Mouse (Mus musculus): ENCODE data around the gene Tectb. TPM values are rescaled to one million over a fixed set of nuclear protein-coding genes. Genes with fewer than 3 reads are reported as not detected.
A peak's percentile ranks its signal among the peaks of the same experiment; 100 is the strongest.

Gene Tectb
- total and polyA plus RNA-seq, 2 experiments = 0.07 to 0.18 TPM

DNA sequence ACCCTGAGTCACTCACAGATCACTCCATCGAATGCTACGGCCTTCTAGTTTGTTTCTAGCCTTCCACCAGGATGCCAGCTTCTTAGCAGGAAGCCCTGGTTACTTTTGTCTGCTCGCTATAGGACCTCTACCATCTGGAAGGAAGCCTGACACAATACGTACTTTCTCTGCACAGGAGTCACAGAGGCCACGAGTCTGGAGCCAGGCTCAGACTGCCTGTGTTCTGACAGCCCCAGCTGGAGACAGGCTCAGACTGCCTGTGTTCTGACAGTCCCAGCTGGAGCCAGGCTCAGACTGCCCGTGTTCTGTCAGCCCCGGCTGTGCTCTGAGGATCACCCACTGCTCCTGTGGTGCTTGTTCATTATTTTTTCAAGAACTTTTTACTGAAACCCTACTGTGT lies 42.6 kb upstream of the Tectb start:
- WGBS = 57% methylated on average over 7 of the region's 7 CpGs
- H3K27ac ChIP-seq (replicated peaks; ENCODE audit: insufficient read depth, low read depth, low read length) = no peak overlapping the region

DNA sequence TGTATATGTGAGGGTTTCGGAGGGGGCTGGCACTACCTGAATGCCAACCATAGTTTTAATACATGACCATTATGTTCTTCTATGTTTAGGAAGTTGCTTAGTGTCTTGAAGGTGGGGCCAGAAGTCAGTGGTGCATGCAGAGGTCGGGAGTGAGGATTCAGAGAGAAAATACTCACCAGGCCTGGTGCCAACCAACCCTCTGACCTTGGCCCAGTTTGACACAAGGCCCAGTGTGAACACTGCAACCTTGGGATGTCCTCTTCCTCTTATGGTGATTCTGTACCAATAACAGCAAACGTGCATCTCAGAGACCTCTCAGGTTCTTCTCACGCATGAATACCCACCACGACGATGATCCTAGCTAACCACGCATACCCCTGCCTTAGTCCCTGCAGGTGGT lies 42.0 kb upstream of the Tectb start:
- peak; percentile 65 for DNase-seq (ENCODE audit: extremely low read depth, low read depth, low spot score)
- Histone ChIP-seq H3K79me2 (ENCODE audit: control insufficient read depth, insufficient read depth, low read length) (no peaks in the 10 kb centered on the region), H3K36me3 (ENCODE audit: control insufficient read depth, insufficient read depth, low read length) (no peaks in the 10 kb centered on the region), H3K27ac (replicated peaks; ENCODE audit: insufficient read depth, low read depth, low read length) (peak overlapping the region; percentile 58; the same call in 1 of the 2 replicates), H3K4me3 (ENCODE audit: insufficient read depth, low read depth, low read length) (no peak overlapping the region), H3K27me3 (ENCODE audit: control insufficient read depth, insufficient read depth, low read length) (no peaks in the 10 kb centered on the region), H3K9ac (ENCODE audit: low read depth, low read length) (no peak overlapping the region), H3K4me1 (ENCODE audit: control insufficient read depth, insufficient read depth, low read length) (peaks cover 15% of the 10 kb centered on the region)
- WGBS = 68% methylated on average over 7 of the region's 7 CpGs
- TF ChIP-seq CTCF (IDR thresholded peaks at IDR 0.05; ENCODE audit: low read depth, low read length) (no peak), POLR2A (IDR thresholded peaks at IDR 0.05; ENCODE audit: extremely low read depth, insufficient read depth, low read length) (no peak)

More for the DNA sequence above, 42.6 kb upstream of the Tectb start:
- no peaks in the 10 kb centered on the region for H3K36me3 ChIP-seq (ENCODE audit: control insufficient read depth, insufficient read depth, low read length)
- no peak for DNase-seq (ENCODE audit: extremely low read depth, low read depth, low spot score)
- peaks cover 14% of the 10 kb centered on the region for H3K4me1 ChIP-seq (ENCODE audit: control insufficient read depth, insufficient read depth, low read length)
- H3K9ac ChIP-seq (ENCODE audit: low read depth, low read length) = no peak overlapping the region
- H3K4me3 ChIP-seq (ENCODE audit: insufficient read depth, low read depth, low read length) = no peak overlapping the region
- no peaks in the 10 kb centered on the region for H3K27me3 ChIP-seq (ENCODE audit: control insufficient read depth, insufficient read depth, low read length)
- no peaks in the 10 kb centered on the region for H3K79me2 ChIP-seq (ENCODE audit: control insufficient read depth, insufficient read depth, low read length)
- no peak for TF ChIP-seq CTCF (IDR thresholded peaks at IDR 0.05; ENCODE audit: low read depth, low read length)
- no peak for TF ChIP-seq POLR2A (IDR thresholded peaks at IDR 0.05; ENCODE audit: extremely low read depth, insufficient read depth, low read length)

DNA sequence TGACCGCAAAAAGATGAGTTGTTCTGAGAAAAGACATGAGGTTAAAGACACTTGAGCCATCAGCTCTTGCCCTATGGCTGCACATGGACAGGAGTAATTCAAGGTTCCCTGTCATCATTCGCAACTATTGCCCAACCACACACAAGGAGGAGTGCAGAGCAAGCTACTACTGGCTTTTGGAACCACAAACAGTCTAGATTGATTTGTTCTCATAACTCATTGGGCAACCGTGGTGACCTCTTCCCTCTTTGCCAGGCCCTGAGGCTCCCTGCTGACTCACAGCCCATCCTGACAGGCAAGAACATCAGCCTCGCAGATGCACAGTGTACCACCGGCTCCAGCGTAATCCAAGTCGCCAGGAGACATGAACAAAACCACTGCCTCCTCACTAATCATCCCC lies 41.2 kb upstream of the Tectb start:
- Histone ChIP-seq H3K27ac (replicated peaks; ENCODE audit: insufficient read depth, low read depth, low read length) (peak overlapping the region; percentile 58), H3K79me2 (ENCODE audit: control insufficient read depth, insufficient read depth, low read length) (no peaks in the 10 kb centered on the region), H3K27me3 (ENCODE audit: control insufficient read depth, insufficient read depth, low read length) (no peaks in the 10 kb centered on the region), H3K4me3 (ENCODE audit: insufficient read depth, low read depth, low read length) (no peak overlapping the region), H3K36me3 (ENCODE audit: control insufficient read depth, insufficient read depth, low read length) (no peaks in the 10 kb centered on the region), H3K4me1 (ENCODE audit: control insufficient read depth, insufficient read depth, low read length) (peaks cover 15% of the 10 kb centered on the region), H3K9ac (ENCODE audit: low read depth, low read length) (no peak overlapping the region)
- no peak for TF ChIP-seq CTCF (IDR thresholded peaks at IDR 0.05; ENCODE audit: low read depth, low read length)
- TF ChIP-seq POLR2A (IDR thresholded peaks at IDR 0.05; ENCODE audit: extremely low read depth, insufficient read depth, low read length) = no peak
- DNase-seq (ENCODE audit: extremely low read depth, low read depth, low spot score) = peak; percentile 99
- 27% methylated on average over 7 of the region's 7 CpGs for WGBS

DNA sequence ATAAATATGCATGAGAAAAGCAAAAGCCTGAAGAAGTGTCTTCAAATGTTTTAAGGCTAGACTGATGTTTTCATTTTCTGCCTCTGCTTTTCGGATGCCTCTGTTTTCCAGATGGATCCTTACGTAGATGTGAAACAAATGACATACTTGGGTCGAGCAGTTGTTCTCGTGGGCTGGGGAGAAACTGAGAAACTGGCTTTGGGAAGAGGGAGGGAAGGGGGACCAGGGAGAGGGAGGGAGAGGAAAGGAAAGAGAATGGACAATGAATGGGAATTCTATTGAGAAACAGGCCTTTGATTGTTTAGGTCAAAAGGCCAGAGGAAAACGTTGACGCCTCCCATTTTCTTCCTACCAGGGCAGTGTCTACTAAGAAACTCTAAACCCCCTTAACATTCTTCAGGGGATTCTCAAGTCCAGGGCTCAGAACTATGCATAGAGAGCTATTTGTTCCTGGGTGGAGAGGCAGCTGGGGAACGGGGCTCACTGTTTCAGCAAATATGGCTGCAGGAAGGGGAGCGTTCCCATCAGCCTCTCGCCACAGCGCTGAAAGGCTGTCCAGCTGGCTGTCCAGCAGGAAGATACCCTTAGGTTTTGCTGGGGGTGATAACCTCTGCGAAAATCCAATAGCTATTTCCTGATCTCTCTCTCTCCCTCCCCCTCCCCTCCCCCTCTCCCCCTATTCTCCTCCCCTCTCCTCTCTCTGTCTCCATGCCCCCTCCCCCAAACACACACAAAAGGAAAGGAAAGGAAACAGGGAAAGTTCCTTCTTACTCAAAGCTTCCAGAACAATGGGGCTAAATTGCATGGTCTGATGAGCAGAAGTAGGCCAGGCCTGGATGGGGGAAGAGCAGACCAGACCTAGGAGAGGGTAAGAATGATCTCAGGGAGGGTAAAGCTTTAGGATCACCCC lies 36.9 kb upstream of the Tectb start:
- H3K4me1 ChIP-seq (ENCODE audit: control insufficient read depth, insufficient read depth, low read length) = peaks cover 30% of the 10 kb centered on the region
- H3K4me3 ChIP-seq (ENCODE audit: insufficient read depth, low read depth, low read length) = no peak overlapping the region
- no peak for TF ChIP-seq CTCF (IDR thresholded peaks at IDR 0.05; ENCODE audit: low read depth, low read length)
- TF ChIP-seq POLR2A (IDR thresholded peaks at IDR 0.05; ENCODE audit: extremely low read depth, insufficient read depth, low read length) = no peak
- H3K36me3 ChIP-seq (ENCODE audit: control insufficient read depth, insufficient read depth, low read length) = no peaks in the 10 kb centered on the region
- no peaks in the 10 kb centered on the region for H3K79me2 ChIP-seq (ENCODE audit: control insufficient read depth, insufficient read depth, low read length)
- no peaks in the 10 kb centered on the region for H3K27me3 ChIP-seq (ENCODE audit: control insufficient read depth, insufficient read depth, low read length)
- no peak for DNase-seq (ENCODE audit: extremely low read depth, low read depth, low spot score)
- no peak overlapping the region for H3K9ac ChIP-seq (ENCODE audit: low read depth, low read length)
- H3K27ac ChIP-seq (replicated peaks; ENCODE audit: insufficient read depth, low read depth, low read length) = no peak overlapping the region
- WGBS = 73% methylated on average over 11 of the region's 11 CpGs

DNA sequence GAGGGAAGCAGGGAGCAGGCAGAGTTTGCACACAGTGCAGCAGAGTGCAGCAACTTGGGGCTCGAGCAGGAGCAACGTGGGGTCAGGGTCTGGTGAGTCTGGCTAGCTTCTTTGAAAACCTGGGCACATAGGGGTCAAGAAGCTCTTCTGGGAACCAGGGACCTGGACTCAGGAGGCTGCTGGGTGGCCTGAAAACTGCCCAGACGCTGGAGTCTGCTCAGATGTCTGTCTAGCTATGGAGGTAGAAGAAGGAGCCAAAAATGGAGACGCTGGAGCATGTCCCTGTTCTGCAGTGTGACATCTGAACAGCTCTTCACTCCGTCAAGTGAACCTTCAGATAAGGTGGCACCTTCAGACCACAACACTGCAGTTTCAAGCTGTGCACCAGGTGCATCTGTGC lies 35.8 kb upstream of the Tectb start:
- Histone ChIP-seq H3K27ac (replicated peaks; ENCODE audit: insufficient read depth, low read depth, low read length) (peak overlapping the region; percentile 13), H3K79me2 (ENCODE audit: control insufficient read depth, insufficient read depth, low read length) (no peaks in the 10 kb centered on the region), H3K4me3 (ENCODE audit: insufficient read depth, low read depth, low read length) (no peak overlapping the region), H3K9ac (ENCODE audit: low read depth, low read length) (0 out of 2 replicates have a peak overlapping the region, but pooled peaks have one; percentile 2), H3K36me3 (ENCODE audit: control insufficient read depth, insufficient read depth, low read length) (no peaks in the 10 kb centered on the region), H3K4me1 (ENCODE audit: control insufficient read depth, insufficient read depth, low read length) (peaks cover 23% of the 10 kb centered on the region), H3K27me3 (ENCODE audit: control insufficient read depth, insufficient read depth, low read length) (no peaks in the 10 kb centered on the region)
- no peak for DNase-seq (ENCODE audit: extremely low read depth, low read depth, low spot score)
- TF ChIP-seq CTCF (IDR thresholded peaks at IDR 0.05; ENCODE audit: low read depth, low read length) (no peak), POLR2A (IDR thresholded peaks at IDR 0.05; ENCODE audit: extremely low read depth, insufficient read depth, low read length) (no peak)
- WGBS = 52% methylated on average over 5 of the region's 5 CpGs

DNA sequence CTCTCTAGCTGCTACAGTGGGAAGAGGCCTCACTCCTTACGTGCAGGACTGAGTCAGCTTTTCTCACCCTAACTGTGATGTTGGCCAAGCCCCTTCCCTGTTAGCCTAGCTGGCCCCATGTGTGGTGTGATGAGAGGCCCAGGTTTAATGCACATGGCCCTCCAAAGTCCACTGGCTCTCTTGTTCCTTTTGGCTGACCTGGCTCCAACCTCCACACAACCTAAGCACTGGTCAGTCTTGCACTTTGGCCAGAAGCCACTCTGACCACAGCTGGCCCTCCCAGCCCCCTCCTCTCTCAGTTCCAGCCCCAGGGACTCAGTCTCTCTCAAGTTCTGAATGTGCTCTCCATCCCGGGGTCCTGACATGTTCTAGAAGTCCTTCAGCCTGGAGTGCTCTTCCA lies 35.4 kb upstream of the Tectb start:
- no peak overlapping the region for H3K9ac ChIP-seq (ENCODE audit: low read depth, low read length)
- no peaks in the 10 kb centered on the region for H3K79me2 ChIP-seq (ENCODE audit: control insufficient read depth, insufficient read depth, low read length)
- H3K4me3 ChIP-seq (ENCODE audit: insufficient read depth, low read depth, low read length) = no peak overlapping the region
- H3K4me1 ChIP-seq (ENCODE audit: control insufficient read depth, insufficient read depth, low read length) = peaks cover 22% of the 10 kb centered on the region
- WGBS = 62% methylated on average over 2 of the region's 2 CpGs
- H3K27me3 ChIP-seq (ENCODE audit: control insufficient read depth, insufficient read depth, low read length) = no peaks in the 10 kb centered on the region
- no peaks in the 10 kb centered on the region for H3K36me3 ChIP-seq (ENCODE audit: control insufficient read depth, insufficient read depth, low read length)
- peak overlapping the region; percentile 10; the same call in 1 of the 2 replicates for H3K27ac ChIP-seq (replicated peaks; ENCODE audit: insufficient read depth, low read depth, low read length)
- TF ChIP-seq POLR2A (IDR thresholded peaks at IDR 0.05; ENCODE audit: extremely low read depth, insufficient read depth, low read length) (no peak), CTCF (IDR thresholded peaks at IDR 0.05; ENCODE audit: low read depth, low read length) (no peak)
- peak; percentile 91 for DNase-seq (ENCODE audit: extremely low read depth, low read depth, low spot score)

Data from liver, adult 2 months (tissue).